Mouse (Mus musculus): ENCODE measurements around the gene Mtcl1. TPM values are rescaled to one million over a fixed set of nuclear protein-coding genes. Genes with fewer than 3 reads are reported as not detected.

Gene Mtcl1
- polyA plus RNA-seq, 2 experiments from 2014 or later, result 0.28 TPM; not detected in 1

GRCm38 (mm10) chr17:66362287-66363016 lies 87.1 kb downstream of the Mtcl1 start:
- ATAC-seq, result no peak

- no peak for ATAC-seq
These were observed 91.2 kb downstream of the Mtcl1 start for GRCm38 (mm10) chr17:66358026-66358978.

- ATAC-seq, result no peak
These were observed 92.2 kb downstream of the Mtcl1 start for GRCm38 (mm10) chr17:66357171-66358025.

GRCm38 (mm10) chr17:66353907-66354306 lies 95.6 kb downstream of the Mtcl1 start:
- no peak for ATAC-seq

GRCm38 (mm10) chr17:66352847-66353643 lies 96.5 kb downstream of the Mtcl1 start:
- ATAC-seq, result no peak

GRCm38 (mm10) chr17:66352219-66352618 lies 97.3 kb downstream of the Mtcl1 start:
- ATAC-seq, result no peak

GRCm38 (mm10) chr17:66350689-66351088 lies 98.9 kb downstream of the Mtcl1 start:
- no peak for ATAC-seq

- ATAC-seq, result no peak
These were observed 99.4 kb downstream of the Mtcl1 start for GRCm38 (mm10) chr17:66350127-66350526.

- ATAC-seq, result no peak
These were observed 103.2 kb downstream of the Mtcl1 start for GRCm38 (mm10) chr17:66346378-66346777.

GRCm38 (mm10) chr17:66345680-66346079 lies 103.9 kb downstream of the Mtcl1 start:
- no peak for ATAC-seq

- ATAC-seq, result no peak
These were observed 106.6 kb downstream of the Mtcl1 start for GRCm38 (mm10) chr17:66342932-66343331.

- ATAC-seq, result no peak
These were observed 107.9 kb downstream of the Mtcl1 start for GRCm38 (mm10) chr17:66341670-66342069.

- no peak for ATAC-seq
These were observed 108.8 kb downstream of the Mtcl1 start for GRCm38 (mm10) chr17:66340798-66341197.

GRCm38 (mm10) chr17:66337929-66338328 lies 111.6 kb downstream of the Mtcl1 start:
- no peak for ATAC-seq

GRCm38 (mm10) chr17:66335568-66335967 lies 114.0 kb downstream of the Mtcl1 start:
- ATAC-seq, result no peak

- no peak for ATAC-seq
These were observed 114.7 kb downstream of the Mtcl1 start for GRCm38 (mm10) chr17:66334894-66335293.

GRCm38 (mm10) chr17:66331207-66331606 lies 118.3 kb downstream of the Mtcl1 start:
- ATAC-seq, result no peak

- no peak for ATAC-seq
These were observed 123.0 kb downstream of the Mtcl1 start for GRCm38 (mm10) chr17:66326552-66327045.

GRCm38 (mm10) chr17:66326204-66326545 lies 123.4 kb downstream of the Mtcl1 start:
- ATAC-seq, result no peak

GRCm38 (mm10) chr17:66325440-66326203 lies 123.9 kb downstream of the Mtcl1 start:
- ATAC-seq, result no peak

GRCm38 (mm10) chr17:66324836-66325235 lies 124.7 kb downstream of the Mtcl1 start:
- no peak for ATAC-seq

Data from CD4-positive, CD25-positive, alpha-beta regulatory T cell, adult 4 months (primary cell).